Mouse (Mus musculus): ENCODE measurements around the gene Vps53.

- TF ChIP-seq CTCF (IDR thresholded peaks at IDR 0.05) (no peak), EP300 (IDR thresholded peaks at IDR 0.05) (no peak)
These were observed 59.0 kb downstream of the Vps53 start for GRCm38 (mm10) chr11:76120407-76120901.
